Mouse (Mus musculus) monocyte, adult 5-6 weeks (primary cell): Measurements from ENCODE around the gene Krtap9-3. TPM values are rescaled to one million over a fixed set of nuclear protein-coding genes. Genes with fewer than 3 reads are reported as not detected.
"Not testable (repeated sequence)": the region's sequence is repeated elsewhere in the genome, so short reads cannot be mapped to it uniquely, and the experiment has no call there.

ENCODE experiments used
- ATAC-seq: fragments of 153-309, 156-312 bp; replicated peaks from 2 replicates; pipeline ENCODE4 v1.8.0; 2017; ENCODE audit warnings: mild to moderate bottlenecking; ENCODE audit not compliant: low TSS enrichment, insufficient number of reproducible peaks, severe bottlenecking, poor library complexity, low FRiP score
- total RNA-seq: library from RNA; stranded (forward); fragments of 200-1000, 200-491, 200-594 nt; gene quantifications from 3 replicates; pipeline ENCODE4 v1.2.3, GENCODE M21; 2017

Gene Krtap9-3
- total RNA-seq = not detected in 3 replicates

- ATAC-seq = not testable (repeated sequence)
These were observed at the start of gene Krtap9-3 for GRCm38 (mm10) chr11:99597742-99598141. Gene Krtap9-3, minus strand, starts transcription at chr11:99598105.

DNA sequence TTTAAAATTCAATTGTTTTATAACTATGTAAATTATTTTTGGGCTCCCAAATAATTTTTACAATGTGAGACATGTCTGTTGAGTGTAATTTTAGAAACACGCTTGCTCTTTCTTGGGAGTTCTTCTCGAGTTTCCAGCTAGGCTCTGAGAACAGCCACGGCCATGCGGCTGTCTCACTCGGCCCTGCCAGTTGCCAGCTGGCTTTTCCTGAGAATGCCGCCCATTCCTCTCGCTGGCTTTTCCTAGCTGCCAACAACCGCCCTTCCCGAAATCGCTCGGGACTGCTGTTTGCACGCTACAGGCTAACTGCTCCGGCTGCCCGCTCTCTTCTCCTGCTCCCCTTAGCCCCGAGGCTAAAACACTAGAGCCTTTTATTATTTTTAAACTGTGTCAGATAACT is 48.5 kb upstream of the Krtap9-3 start:
- no peak for ATAC-seq

DNA sequence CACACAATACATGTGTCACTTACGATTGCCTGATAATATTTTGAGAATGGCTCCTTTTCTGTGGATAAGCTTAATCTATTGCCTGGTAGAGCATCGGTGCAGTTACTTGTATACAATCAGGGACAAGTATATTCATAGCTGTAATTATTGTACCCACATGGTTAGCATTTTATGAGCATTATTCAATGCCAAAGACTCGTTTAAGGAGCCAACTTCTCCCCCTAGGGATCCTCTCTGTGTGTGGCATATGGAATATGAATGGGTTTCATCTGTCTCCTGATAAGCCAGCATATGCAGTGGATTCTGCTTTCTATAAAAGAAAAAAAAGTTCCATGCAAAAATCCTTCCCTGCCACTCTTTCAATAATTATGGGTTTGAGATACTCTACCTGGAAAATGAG is 46.4 kb upstream of the Krtap9-3 start:
- no peak for ATAC-seq

DNA sequence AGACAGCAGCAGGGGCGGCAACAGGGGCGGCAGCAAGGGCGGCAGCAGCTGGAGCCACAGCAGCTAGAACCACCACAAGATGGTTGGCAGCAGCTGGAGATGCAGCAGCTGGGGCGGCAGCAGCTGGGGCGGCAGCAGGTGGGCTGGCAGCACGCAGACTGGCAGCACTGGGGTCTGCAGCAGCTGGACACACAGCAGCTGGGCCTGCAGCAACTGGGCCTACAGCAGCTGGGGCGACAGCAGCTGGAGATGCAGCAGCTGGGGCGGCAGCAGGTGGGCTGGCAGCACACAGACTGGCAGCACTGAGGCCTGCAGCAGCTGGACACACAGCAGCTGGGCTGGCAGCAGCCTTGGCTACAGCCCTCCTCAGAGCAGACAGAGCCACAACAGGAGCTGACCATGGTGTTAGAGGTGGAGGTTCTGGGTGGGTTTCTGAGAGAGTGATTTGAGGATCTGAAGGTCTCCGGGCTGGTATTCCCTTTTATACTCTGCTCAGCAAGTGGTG is 45.8 kb upstream of the Krtap9-3 start, which contains the start of gene Krtap4-7:
Krtap4-7 (minus strand) TSS at position 455 of the 505 bp plus-strand sequence.
- ATAC-seq = not testable (repeated sequence)

GRCm38 (mm10) chr11:99640926-99641325 is 43.0 kb upstream of the Krtap9-3 start:
- no peak for ATAC-seq

DNA sequence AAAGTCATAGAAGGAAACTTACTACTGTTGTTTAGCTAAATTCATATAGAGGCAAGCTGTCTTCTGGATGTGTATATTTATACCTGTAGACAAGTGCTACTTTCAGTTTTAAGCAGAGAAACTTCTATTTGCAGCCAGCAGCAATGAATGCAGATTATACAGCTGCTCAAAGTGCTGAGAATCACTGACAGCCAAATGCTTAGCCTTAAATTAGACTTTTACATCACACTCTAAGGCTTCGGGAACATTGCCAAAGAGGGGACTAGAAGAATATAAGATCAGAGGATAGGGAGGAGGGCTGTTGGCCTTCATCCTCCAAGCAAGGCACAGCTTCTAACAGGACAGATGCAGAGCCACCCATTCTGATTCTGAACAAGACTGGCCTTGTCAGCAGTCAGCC is 39.2 kb upstream of the Krtap9-3 start:
- ATAC-seq = no peak

- ATAC-seq = no peak
These were observed 36.8 kb upstream of the Krtap9-3 start, which contains the start of gene Krtap4-2 for GRCm38 (mm10) chr11:99634653-99635134. Gene Krtap4-2, minus strand, starts transcription at chr11:99635084.

DNA sequence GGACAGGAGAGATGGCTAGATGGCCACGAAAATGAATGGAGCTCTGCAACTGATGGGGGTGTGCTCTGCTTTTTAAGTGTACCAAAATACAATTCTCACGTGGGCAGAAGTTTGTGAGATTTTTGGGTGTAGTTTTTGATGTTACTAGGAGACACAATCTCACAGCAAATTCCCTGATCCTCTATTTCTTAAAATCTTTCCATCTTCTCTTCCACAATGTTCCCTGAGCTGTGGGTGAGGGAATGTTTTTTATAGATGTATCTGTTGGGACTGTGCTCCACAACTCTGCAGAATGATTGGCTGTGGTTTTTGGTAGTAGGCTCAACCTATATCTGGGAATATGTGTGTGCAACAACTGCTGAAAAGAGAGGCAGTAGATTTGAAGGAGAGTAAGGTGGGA is 35.4 kb upstream of the Krtap9-3 start:
- no peak for ATAC-seq

- no peak for ATAC-seq
These were observed 33.0 kb upstream of the Krtap9-3 start for GRCm38 (mm10) chr11:99630890-99631289.

DNA sequence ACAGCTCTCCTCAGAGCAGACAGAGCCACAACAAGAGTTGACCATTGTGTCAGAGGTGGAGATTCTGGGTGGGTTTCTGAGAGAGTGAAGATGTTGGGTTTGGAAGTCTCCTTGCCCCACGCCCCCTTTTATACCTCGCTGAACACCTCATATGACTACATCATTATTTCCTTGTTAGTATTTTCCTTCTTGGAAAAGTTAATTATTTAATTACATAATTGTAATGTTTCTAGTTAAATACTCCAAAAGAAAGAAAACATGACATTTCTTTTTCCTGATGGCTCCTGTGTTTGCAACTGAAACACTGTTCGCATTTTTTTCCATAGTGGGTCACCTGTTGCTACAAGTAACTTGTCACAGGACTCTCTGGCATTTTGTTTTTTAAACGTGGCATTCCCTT is 30.2 kb upstream of the Krtap9-3 start, which contains the start of gene Krtap4-1:
Krtap4-1 (minus strand) TSS at position 101 of the 400 bp plus-strand sequence.
- ATAC-seq = no peak

GRCm38 (mm10) chr11:99620335-99620734 is 22.4 kb upstream of the Krtap9-3 start, which contains the start of gene Gm11562:
Gene Gm11562, minus strand, starts transcription at chr11:99620435.
- no peak for ATAC-seq

DNA sequence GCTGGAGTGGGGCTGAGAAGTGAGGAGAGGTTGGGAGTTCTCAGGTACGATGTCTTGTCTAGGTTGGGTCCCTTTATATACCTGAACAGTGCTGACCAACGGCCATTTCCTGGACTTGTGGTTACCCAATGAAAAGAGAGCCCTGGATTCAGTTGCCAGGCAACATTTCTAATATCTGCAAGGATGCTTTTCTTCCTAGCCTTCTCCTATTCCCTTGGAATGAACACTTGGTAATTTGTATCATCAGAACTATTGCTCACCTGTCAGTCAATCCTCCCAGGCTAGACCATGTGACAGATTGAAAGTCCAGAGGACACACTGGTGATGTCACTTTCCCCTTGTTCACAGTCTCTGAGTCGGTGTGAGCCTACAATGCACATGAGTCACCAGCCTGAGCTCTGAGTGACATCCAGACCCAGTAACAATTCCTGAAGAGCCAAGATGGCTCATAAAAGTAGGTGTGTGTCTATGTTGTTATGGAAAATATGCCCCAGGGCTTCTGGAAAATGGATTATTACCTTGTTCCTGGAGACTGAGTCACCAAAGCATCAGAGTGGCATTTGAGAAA is 17.0 kb upstream of the Krtap9-3 start, which contains the start of gene Krtap2-4:
Krtap2-4 (minus strand) TSS at position 51 of the 568 bp plus-strand sequence.
- no peak for ATAC-seq

DNA sequence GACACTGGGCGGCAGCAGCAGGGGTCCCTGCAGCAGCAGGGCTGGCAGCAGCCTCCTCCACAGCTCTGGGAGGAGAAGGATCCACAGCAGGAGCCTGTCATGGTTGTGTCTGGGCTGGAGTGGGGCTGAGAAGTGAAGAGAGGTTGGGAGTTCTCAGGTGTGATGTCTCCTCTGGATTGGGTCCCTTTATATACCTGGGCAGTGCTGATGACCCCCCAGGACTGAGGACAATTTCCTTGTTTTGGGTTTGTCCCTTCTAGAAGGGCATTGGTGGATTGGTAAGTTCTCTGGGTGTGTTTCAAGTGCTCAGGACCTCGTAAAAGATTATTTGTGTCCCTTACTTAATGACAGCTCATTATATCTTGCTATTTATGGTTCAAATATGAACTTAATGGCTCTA is 12.2 kb upstream of the Krtap9-3 start, which contains the start of gene Gm11937:
Gm11937 (minus strand) TSS at position 101 of the 400 bp plus-strand sequence.
- ATAC-seq = not testable (repeated sequence)

DNA sequence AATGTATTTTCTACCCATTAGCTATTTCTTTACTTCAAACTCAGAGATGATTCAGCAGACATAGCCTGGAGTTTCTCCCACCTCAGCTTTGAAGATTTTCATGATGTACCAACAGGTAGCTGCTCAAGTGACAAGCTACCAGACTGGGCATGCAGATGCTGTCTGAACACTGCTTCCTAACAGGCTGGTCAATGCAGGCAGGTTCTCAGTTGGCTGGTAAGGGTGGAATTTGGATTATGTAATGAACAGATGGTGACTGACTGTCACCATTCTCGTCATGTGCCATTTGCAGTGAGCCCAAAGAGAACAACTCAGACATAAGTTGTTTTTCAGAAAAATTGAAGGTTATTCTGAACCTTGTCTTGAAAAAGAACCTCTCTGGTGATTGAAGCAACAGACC is 11.2 kb upstream of the Krtap9-3 start:
- no peak for ATAC-seq

GRCm38 (mm10) chr11:99603208-99603607 is 5.3 kb upstream of the Krtap9-3 start, which contains the start of gene Gm11938:
Gene Gm11938, minus strand, starts transcription at chr11:99603308.
- ATAC-seq = not testable (repeated sequence)

DNA sequence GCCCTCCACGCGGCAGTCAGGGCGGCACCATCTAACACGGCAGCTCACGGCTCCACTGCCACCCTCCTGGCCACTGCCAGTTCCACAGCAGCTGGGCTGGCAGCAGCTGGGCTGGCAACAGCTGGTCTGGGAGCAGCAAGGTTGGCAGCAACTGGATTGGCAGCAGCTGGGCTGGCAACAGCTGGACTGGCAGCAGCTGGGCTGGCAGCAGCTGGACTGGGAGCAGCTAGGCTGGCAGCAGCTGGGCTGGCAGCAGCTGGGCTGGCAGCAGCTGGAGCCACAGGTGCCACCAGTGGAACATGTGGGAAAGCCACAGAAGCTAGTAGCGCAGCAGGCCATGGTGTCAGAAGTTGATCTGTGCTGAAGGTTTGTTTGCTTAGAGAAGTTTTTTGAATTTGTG is 6.9 kb downstream of the Krtap9-3 start, which contains the start of gene Krtap1-3:
Krtap1-3 (minus strand) TSS at position 359 of the 400 bp plus-strand sequence.
- no peak for ATAC-seq

- no peak for ATAC-seq
These were observed 12.8 kb downstream of the Krtap9-3 start for GRCm38 (mm10) chr11:99585096-99585495.

- no peak for ATAC-seq
These were observed 14.6 kb downstream of the Krtap9-3 start, which contains the start of gene Krtap1-4 for GRCm38 (mm10) chr11:99583245-99583704. Gene Krtap1-4, minus strand, starts transcription at chr11:99583654.

- ATAC-seq = no peak
These were observed 16.3 kb downstream of the Krtap9-3 start for GRCm38 (mm10) chr11:99581564-99581963.

DNA sequence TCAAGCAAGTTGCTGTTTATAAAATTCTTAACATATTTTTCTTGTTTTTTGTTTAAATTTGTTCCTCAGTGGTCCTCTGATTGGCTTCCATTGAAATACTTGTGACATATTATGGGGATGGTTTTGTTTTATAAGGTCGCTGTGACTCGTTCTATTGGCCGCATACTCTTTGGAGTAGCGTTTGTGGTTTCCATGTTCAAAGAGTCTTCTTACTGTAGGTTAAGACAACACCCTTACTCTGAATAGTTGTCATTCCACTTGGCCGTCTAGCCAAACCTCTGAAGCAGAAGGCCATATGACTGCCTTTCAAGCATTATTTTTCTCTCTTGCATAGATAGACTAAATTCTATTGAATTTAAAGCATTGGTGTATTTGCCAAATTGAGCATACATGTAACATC is 16.9 kb downstream of the Krtap9-3 start:
- no peak for ATAC-seq
